Mouse (Mus musculus): Measurements from ENCODE around the gene Aplp1. TPM values are rescaled to one million over a fixed set of nuclear protein-coding genes. Genes with fewer than 3 reads are reported as not detected.
"Not testable (repeated sequence)": the region's sequence is repeated elsewhere in the genome, so short reads cannot be mapped to it uniquely, and the experiment has no call there.

Gene Aplp1
- 1,000 to 10,000 TPM; 1,209 to 1,263 (median 1,238) TPM for total RNA-seq (2022)

GRCm38 (mm10) chr7:30444971-30445751 is at the start of gene Aplp1:
Gene Aplp1, minus strand, starts transcription at chr7:30445535.
- DNase-seq (ENCODE audit: low spot score in 2 of 2) = peak in 1 of 2 experiments; percentile 76

DNA sequence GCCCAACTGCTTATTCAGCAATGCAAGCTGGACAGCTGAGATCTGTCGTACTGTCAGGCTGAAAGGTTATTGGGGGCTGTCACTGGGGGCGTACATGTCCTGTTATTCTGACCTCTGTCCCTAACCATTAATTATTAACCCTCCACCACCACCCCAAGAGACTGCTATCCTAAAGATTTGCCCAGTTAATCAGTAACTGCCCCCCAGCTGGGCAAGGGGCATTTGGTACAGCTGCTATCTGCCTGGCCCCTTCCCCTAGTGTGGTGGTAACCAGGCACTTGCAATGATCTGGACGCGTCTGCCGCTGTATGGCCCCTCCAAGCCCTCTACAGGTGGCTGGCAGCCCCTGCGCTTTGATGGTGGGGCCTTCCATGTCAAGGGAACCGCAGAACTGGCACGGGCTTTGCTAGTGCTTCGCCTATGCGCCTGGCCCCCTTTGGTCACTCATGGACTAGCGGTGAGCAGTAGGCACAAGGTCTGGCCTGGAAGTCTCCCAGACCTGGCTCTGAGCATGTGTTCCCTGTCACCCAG is 48.1 kb upstream of the Aplp1 start, which contains the start of gene Prodh2:
TSS of gene Prodh2 (plus strand) at position 222 of the 531 bp plus-strand sequence.
- no peak for DNase-seq (ENCODE audit: low spot score in 2 of 2)

- DNase-seq (ENCODE audit: low spot score in 2 of 2) = peak; percentile 52 to 82
Measured at GRCm38 (mm10) chr7:30492765-30493164, 47.4 kb upstream of the Aplp1 start.

- no peak for DNase-seq (ENCODE audit: low spot score in 2 of 2)
Measured at GRCm38 (mm10) chr7:30490957-30491307, 45.6 kb upstream of the Aplp1 start.

GRCm38 (mm10) chr7:30490251-30490956 is 45.1 kb upstream of the Aplp1 start:
- peak in 1 of 2 experiments; percentile 64 for DNase-seq (ENCODE audit: low spot score in 2 of 2)

GRCm38 (mm10) chr7:30484250-30484649 is 38.9 kb upstream of the Aplp1 start:
- DNase-seq (ENCODE audit: low spot score in 2 of 2) = no peak

- DNase-seq (ENCODE audit: low spot score in 2 of 2) = peak in 1 of 2 experiments; percentile 57
Measured at GRCm38 (mm10) chr7:30477415-30478381, 32.4 kb upstream of the Aplp1 start.

DNA sequence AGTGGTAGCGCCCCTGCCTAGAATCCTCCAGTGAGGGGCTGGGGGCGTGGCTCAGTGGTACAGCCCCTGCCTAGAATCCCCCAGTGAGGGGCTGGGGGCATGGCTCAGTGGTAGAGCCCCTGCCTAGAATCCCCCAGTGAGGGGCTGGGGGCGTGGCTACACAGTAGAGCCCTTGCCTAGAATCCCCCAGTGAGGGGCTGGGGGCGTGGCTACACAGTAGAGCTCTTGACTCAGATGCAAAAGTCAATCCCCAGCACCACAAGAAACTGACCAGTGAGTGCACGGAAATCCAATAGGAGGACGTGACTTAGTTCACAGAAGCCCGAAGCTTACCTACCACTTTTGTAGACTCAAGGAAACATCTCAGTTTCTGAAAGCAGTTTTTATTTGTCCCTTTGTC is 30.8 kb upstream of the Aplp1 start:
- DNase-seq (ENCODE audit: low spot score in 2 of 2) = not testable (repeated sequence)

- DNase-seq (ENCODE audit: low spot score in 2 of 2) = no peak
Measured at GRCm38 (mm10) chr7:30474999-30475398, 29.7 kb upstream of the Aplp1 start.

DNA sequence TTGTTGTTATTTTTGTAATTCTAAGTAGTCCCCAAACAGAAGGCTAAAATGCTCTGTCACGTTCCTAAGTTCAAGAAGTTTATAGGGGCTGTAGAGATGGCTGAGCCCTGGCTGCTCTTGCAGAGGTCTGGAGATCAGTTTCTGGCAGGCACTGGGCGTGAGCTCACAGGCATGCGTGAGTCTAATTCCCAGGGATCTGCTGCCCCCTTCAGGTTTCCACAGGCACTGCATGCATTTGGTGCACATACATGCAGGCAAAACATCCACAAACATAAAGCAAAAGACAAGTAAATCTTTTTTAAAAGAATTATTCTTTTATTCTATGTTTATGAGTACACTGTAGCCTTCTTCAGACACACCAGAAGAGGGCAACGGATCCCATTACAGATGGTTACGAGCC is 27.1 kb upstream of the Aplp1 start:
- DNase-seq (ENCODE audit: low spot score in 2 of 2) = peak in 1 of 2 experiments; percentile 42

DNA sequence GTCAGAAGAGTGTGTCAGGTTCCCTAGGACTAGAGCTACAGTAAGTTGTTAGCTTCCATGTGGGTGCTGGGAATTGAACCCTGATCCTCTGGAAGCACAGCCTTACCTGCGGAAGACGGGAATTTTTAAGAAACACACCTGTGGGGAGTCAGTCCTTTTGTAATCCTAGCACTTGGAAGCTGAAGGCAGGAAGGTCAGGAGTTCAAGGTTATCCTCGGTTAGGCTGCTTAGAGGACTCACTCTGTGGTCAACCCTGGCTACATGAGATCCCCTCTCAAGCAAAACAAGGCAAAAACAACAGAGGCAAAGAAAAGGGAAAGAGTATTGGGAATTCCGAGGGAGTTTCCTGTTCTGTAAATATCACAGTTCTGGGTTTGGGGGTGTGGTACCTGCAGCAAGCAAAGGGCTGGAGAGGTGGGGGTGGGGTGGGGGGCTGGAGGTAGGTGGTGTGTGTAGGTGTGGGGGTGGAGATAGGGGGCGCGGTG is 19.5 kb upstream of the Aplp1 start:
- no peak for DNase-seq (ENCODE audit: low spot score in 2 of 2)

DNA sequence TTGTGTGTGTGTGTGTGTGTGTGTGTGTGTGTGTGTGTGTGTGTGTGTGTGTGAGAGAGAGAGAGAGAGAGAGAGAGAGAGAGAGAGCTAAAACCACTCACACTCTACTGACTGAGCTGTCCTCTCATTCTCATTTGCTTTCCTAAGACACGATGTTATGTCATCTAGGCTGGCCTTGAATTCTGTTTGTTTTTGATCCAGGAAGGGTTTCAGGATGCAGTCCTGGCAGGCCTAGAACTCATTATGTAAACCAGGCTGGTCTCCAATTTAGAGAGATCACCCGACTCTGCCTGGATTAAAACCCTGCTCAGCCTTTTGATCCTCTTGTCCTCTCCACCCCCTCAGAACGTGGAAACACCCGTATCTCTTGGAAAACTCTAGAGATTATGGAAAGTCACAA is 18.7 kb upstream of the Aplp1 start:
- DNase-seq (ENCODE audit: low spot score in 2 of 2) = no peak

DNA sequence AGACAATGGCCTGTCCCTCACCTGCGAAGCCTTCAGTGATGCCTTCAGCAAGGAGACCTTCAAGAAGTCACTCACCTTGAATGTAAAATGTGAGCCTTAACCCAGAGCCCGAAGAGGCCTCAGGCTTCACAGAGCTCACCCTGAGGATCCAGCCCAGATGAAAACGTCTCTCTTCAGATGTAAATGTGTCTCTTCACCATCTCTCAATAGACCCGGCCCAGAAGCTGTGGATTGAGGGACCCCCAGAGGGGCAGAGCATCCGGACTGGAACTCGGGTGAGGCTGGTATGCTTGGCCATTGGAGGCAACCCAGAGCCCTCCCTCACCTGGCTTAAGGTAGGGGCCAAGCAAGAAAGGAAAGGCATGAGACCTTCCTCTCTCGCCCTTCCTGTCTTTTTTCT is 18.2 kb upstream of the Aplp1 start:
- DNase-seq (ENCODE audit: low spot score in 2 of 2) = no peak

GRCm38 (mm10) chr7:30459484-30459883 is 14.1 kb upstream of the Aplp1 start:
- no peak for DNase-seq (ENCODE audit: low spot score in 2 of 2)

- peak in 1 of 2 experiments; percentile 71 for DNase-seq (ENCODE audit: low spot score in 2 of 2)
Measured at GRCm38 (mm10) chr7:30457629-30458330, 12.4 kb upstream of the Aplp1 start, which contains the start of the genes Kirrel2 and Nphs1. Gene Kirrel2, minus strand, starts transcription at chr7:30457690. Gene Nphs1, plus strand, starts transcription at chr7:30458315.

DNA sequence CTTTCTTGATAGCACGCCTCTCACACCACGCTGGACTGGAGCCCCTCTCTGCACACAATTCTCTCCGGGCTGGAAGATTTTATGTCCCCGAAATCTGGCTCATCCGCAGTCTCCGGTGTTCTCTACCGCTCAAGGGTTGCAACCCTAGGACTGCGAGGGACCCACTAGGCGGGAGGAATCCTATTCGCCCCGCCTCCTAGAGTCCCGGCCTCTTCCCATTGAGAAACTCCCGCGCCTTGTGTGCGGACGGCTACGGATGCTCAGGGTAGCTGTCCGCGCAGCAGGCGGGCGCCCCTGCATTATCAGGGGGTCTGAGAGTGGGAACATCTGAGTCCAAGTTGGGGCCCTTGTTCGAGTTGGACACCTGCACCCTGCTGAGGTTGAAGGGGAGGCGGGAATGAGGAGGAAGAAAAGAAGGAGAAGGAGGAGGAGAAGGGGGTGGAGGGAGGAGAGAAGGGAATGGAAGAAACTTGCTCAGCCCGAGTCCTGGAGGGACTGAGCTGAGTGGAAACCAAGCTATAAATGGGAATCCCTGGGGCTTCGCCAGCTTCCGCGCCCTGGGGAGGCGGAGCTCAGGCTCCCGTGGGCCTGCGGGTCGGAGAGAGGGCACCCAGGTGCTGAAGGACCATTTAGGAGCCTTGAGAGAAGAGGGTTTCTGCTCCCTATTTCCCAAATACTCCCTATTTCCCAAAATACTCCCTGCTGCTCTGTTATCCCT is 11.7 kb upstream of the Aplp1 start:
- no peak for DNase-seq (ENCODE audit: low spot score in 2 of 2)

DNA sequence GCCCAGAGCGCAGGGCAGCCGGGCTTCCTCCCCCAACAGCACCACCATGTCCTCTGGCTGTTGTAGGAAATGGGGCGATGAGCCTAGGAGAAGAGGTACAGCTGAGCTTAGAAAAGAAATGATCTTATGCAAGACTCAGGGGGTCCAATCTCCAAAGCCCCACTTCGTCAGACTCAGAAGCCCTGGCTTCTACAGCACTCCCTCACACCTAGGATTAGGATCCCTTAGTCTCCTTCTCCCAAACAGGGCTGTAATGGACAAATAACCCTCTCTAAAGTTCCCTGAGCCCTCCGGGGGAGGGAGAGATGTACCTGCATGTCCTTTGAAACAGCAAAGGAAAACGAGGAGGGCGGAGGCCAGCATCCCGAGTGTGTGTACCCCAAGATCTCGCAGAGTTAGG is 11.2 kb upstream of the Aplp1 start:
- no peak for DNase-seq (ENCODE audit: low spot score in 2 of 2)

- no peak for DNase-seq (ENCODE audit: low spot score in 2 of 2)
Measured at GRCm38 (mm10) chr7:30454259-30454658, 8.9 kb upstream of the Aplp1 start.

DNA sequence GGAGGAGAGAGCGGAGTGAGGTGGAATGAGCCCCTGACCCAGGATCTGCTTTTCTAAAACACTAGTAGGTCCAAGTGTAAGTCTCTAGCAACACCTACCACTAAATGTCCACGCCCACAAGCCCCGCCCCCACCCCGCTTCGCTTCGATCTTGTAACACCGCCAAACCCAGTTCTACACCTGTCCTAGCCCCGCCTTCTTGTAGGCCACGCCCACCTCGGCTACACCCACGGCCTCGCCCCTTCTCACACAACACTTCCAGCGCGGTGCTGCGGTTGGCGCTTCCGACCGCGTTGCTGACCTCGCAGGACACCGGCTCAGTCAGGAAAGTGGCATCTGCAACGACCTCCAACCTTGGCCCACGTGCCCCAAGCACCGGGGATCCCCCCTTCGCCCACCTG is 8.4 kb upstream of the Aplp1 start:
- no peak for DNase-seq (ENCODE audit: low spot score in 2 of 2)

DNA sequence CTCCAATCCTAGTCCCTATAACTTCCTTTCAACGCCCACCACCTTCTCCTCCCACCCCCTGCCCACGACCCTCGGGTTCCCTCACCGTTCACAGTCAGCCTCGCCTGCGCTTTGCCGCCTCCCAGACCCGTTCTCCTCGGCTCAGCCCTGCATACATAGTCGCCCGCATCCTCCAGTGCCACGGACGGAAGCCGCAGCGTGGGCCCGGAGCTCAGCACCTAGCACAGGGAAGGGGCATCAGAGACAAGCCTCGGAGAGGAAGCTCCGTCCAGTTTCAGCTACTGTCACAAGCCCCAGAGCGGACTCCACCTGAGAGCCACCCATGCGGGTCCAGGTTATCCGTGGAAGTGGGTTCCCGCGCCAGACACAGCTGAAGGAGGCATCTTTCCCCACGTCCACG is 8.0 kb upstream of the Aplp1 start:
- DNase-seq (ENCODE audit: low spot score in 2 of 2) = no peak

All from layer of hippocampus, adult 8-10 months (tissue).